Mouse (Mus musculus): ENCODE results near the gene Dlg2. TPM values are rescaled to one million over a fixed set of nuclear protein-coding genes. Genes with fewer than 3 reads are reported as not detected.

Dlg2 gene
- total and polyA plus RNA-seq, 3 experiments = 0.49 to 0.68 TPM; not detected in 1

- no peaks in the 10 kb centered on the region for H3K4me1 ChIP-seq (ENCODE audit: insufficient read depth, low read depth, low read length)
- no peaks in the 10 kb centered on the region for H3K9me3 ChIP-seq (replicated peaks)
- ATAC-seq (ENCODE audit: extremely low read depth, insufficient number of reproducible peaks, low FRiP score, poor library complexity, severe bottlenecking) = no peak
- no peak overlapping the region for H3K4me3 ChIP-seq (ENCODE audit: low read depth, low read length)
- TF ChIP-seq GATA1 (IDR thresholded peaks at IDR 0.05; ENCODE audit: borderline replicate concordance, low read length) (no peak), POLR2AphosphoS5 (IDR thresholded peaks at IDR 0.05; ENCODE audit: insufficient replicate concordance, low read depth, low read length) (no peak), GATA2 (IDR thresholded peaks at IDR 0.05; ENCODE audit: borderline replicate concordance, low read depth, low read length) (no peak)
- no peaks in the 10 kb centered on the region for H3K27me3 ChIP-seq (ENCODE audit: insufficient read depth, low read length)
- H3K36me3 ChIP-seq (replicated peaks) = no peaks in the 10 kb centered on the region
- DNase-seq (ENCODE audit: low spot score) = no peak
Measured at GRCm38 (mm10) chr7:91383873-91384272, 907.4 kb downstream of the Dlg2 start.

- no peaks in the 10 kb centered on the region for H3K27me3 ChIP-seq (ENCODE audit: insufficient read depth, low read length)
- ATAC-seq (ENCODE audit: extremely low read depth, insufficient number of reproducible peaks, low FRiP score, poor library complexity, severe bottlenecking) = no peak
- H3K36me3 ChIP-seq (replicated peaks) = no peaks in the 10 kb centered on the region
- H3K4me1 ChIP-seq (ENCODE audit: insufficient read depth, low read depth, low read length) = no peaks in the 10 kb centered on the region
- TF ChIP-seq CTCF (IDR thresholded peaks at IDR 0.05; ENCODE audit: low read depth, low read length) = no peak
- TF ChIP-seq GATA1 (IDR thresholded peaks at IDR 0.05; ENCODE audit: borderline replicate concordance, low read length) = no peak
- TF ChIP-seq GATA2 (IDR thresholded peaks at IDR 0.05; ENCODE audit: borderline replicate concordance, low read depth, low read length) = no peak
- no peak for TF ChIP-seq POLR2AphosphoS5 (IDR thresholded peaks at IDR 0.05; ENCODE audit: insufficient replicate concordance, low read depth, low read length)
- no peak for DNase-seq (ENCODE audit: low spot score)
- no peaks in the 10 kb centered on the region for H3K9me3 ChIP-seq (replicated peaks)
- no peak overlapping the region for H3K4me3 ChIP-seq (ENCODE audit: low read depth, low read length)
Measured at GRCm38 (mm10) chr7:91389272-91389671, 912.8 kb downstream of the Dlg2 start.

- ATAC-seq (ENCODE audit: extremely low read depth, insufficient number of reproducible peaks, low FRiP score, poor library complexity, severe bottlenecking) = no peak
- Histone ChIP-seq H3K4me3 (ENCODE audit: low read depth, low read length) (no peak overlapping the region), H3K4me1 (ENCODE audit: insufficient read depth, low read depth, low read length) (no peaks in the 10 kb centered on the region), H3K9me3 (replicated peaks) (no peaks in the 10 kb centered on the region), H3K36me3 (replicated peaks) (no peaks in the 10 kb centered on the region), H3K27me3 (ENCODE audit: insufficient read depth, low read length) (no peaks in the 10 kb centered on the region)
- no peak for DNase-seq (ENCODE audit: low spot score)
- no peak for TF ChIP-seq POLR2AphosphoS5 (IDR thresholded peaks at IDR 0.05; ENCODE audit: insufficient replicate concordance, low read depth, low read length)
- no peak for TF ChIP-seq CTCF (IDR thresholded peaks at IDR 0.05; ENCODE audit: low read depth, low read length)
- TF ChIP-seq GATA1 (IDR thresholded peaks at IDR 0.05; ENCODE audit: borderline replicate concordance, low read length) = no peak
Measured at GRCm38 (mm10) chr7:91397827-91398226, 921.4 kb downstream of the Dlg2 start.

GRCm38 (mm10) chr7:91412109-91412508 is 935.6 kb downstream of the Dlg2 start:
- Histone ChIP-seq H3K4me1 (ENCODE audit: insufficient read depth, low read depth, low read length) (no peaks in the 10 kb centered on the region), H3K9me3 (replicated peaks) (no peaks in the 10 kb centered on the region), H3K36me3 (replicated peaks) (no peaks in the 10 kb centered on the region), H3K4me3 (ENCODE audit: low read depth, low read length) (no peak overlapping the region), H3K27me3 (ENCODE audit: insufficient read depth, low read length) (no peaks in the 10 kb centered on the region)
- ATAC-seq (ENCODE audit: extremely low read depth, insufficient number of reproducible peaks, low FRiP score, poor library complexity, severe bottlenecking) = no peak
- DNase-seq (ENCODE audit: low spot score) = no peak
- TF ChIP-seq CTCF (IDR thresholded peaks at IDR 0.05; ENCODE audit: low read depth, low read length) = no peak
- no peak for TF ChIP-seq GATA2 (IDR thresholded peaks at IDR 0.05; ENCODE audit: borderline replicate concordance, low read depth, low read length)
- TF ChIP-seq TAL1 (conservative IDR thresholded peaks at IDR 0.05; ENCODE audit: low read depth, low read length) = no peak
- TF ChIP-seq POLR2AphosphoS5 (IDR thresholded peaks at IDR 0.05; ENCODE audit: insufficient replicate concordance, low read depth, low read length) = no peak
- no peak for TF ChIP-seq GATA1 (IDR thresholded peaks at IDR 0.05; ENCODE audit: borderline replicate concordance, low read length)

GRCm38 (mm10) chr7:91414150-91414549 is 937.7 kb downstream of the Dlg2 start:
- Histone ChIP-seq H3K4me3 (ENCODE audit: low read depth, low read length) (no peak overlapping the region), H3K4me1 (ENCODE audit: insufficient read depth, low read depth, low read length) (no peaks in the 10 kb centered on the region), H3K9me3 (replicated peaks) (no peaks in the 10 kb centered on the region), H3K36me3 (replicated peaks) (no peaks in the 10 kb centered on the region), H3K27me3 (ENCODE audit: insufficient read depth, low read length) (no peaks in the 10 kb centered on the region)
- ATAC-seq (ENCODE audit: extremely low read depth, insufficient number of reproducible peaks, low FRiP score, poor library complexity, severe bottlenecking) (no peak), DNase-seq (ENCODE audit: low spot score) (no peak)
- TF ChIP-seq POLR2AphosphoS5 (IDR thresholded peaks at IDR 0.05; ENCODE audit: insufficient replicate concordance, low read depth, low read length) = no peak
- TF ChIP-seq GATA1 (IDR thresholded peaks at IDR 0.05; ENCODE audit: borderline replicate concordance, low read length) = no peak
- no peak for TF ChIP-seq CTCF (IDR thresholded peaks at IDR 0.05; ENCODE audit: low read depth, low read length)
- no peak for TF ChIP-seq GATA2 (IDR thresholded peaks at IDR 0.05; ENCODE audit: borderline replicate concordance, low read depth, low read length)
- no peak for TF ChIP-seq TAL1 (conservative IDR thresholded peaks at IDR 0.05; ENCODE audit: low read depth, low read length)

GRCm38 (mm10) chr7:91414749-91415148 is 938.3 kb downstream of the Dlg2 start:
- H3K9me3 ChIP-seq (replicated peaks) = no peaks in the 10 kb centered on the region
- H3K4me1 ChIP-seq (ENCODE audit: insufficient read depth, low read depth, low read length) = no peaks in the 10 kb centered on the region
- no peak for ATAC-seq (ENCODE audit: extremely low read depth, insufficient number of reproducible peaks, low FRiP score, poor library complexity, severe bottlenecking)
- TF ChIP-seq POLR2AphosphoS5 (IDR thresholded peaks at IDR 0.05; ENCODE audit: insufficient replicate concordance, low read depth, low read length) = no peak
- TF ChIP-seq CTCF (IDR thresholded peaks at IDR 0.05; ENCODE audit: low read depth, low read length) = no peak
- no peak for TF ChIP-seq TAL1 (conservative IDR thresholded peaks at IDR 0.05; ENCODE audit: low read depth, low read length)
- TF ChIP-seq GATA1 (IDR thresholded peaks at IDR 0.05; ENCODE audit: borderline replicate concordance, low read length) = no peak
- TF ChIP-seq GATA2 (IDR thresholded peaks at IDR 0.05; ENCODE audit: borderline replicate concordance, low read depth, low read length) = no peak
- no peaks in the 10 kb centered on the region for H3K27me3 ChIP-seq (ENCODE audit: insufficient read depth, low read length)
- no peak overlapping the region for H3K4me3 ChIP-seq (ENCODE audit: low read depth, low read length)
- H3K36me3 ChIP-seq (replicated peaks) = no peaks in the 10 kb centered on the region
- DNase-seq (ENCODE audit: low spot score) = no peak

GRCm38 (mm10) chr7:91420215-91420614 is 943.7 kb downstream of the Dlg2 start:
- ATAC-seq (ENCODE audit: extremely low read depth, insufficient number of reproducible peaks, low FRiP score, poor library complexity, severe bottlenecking) = no peak
- no peak for DNase-seq (ENCODE audit: low spot score)
- Histone ChIP-seq H3K36me3 (replicated peaks) (no peaks in the 10 kb centered on the region), H3K9me3 (replicated peaks) (no peaks in the 10 kb centered on the region), H3K4me3 (ENCODE audit: low read depth, low read length) (no peak overlapping the region), H3K27me3 (ENCODE audit: insufficient read depth, low read length) (no peaks in the 10 kb centered on the region; the same call in 1 of the 2 replicates), H3K4me1 (ENCODE audit: insufficient read depth, low read depth, low read length) (no peaks in the 10 kb centered on the region)
- TF ChIP-seq GATA2 (IDR thresholded peaks at IDR 0.05; ENCODE audit: borderline replicate concordance, low read depth, low read length) = no peak
- TF ChIP-seq GATA1 (IDR thresholded peaks at IDR 0.05; ENCODE audit: borderline replicate concordance, low read length) = no peak
- no peak for TF ChIP-seq CTCF (IDR thresholded peaks at IDR 0.05; ENCODE audit: low read depth, low read length)
- no peak for TF ChIP-seq POLR2AphosphoS5 (IDR thresholded peaks at IDR 0.05; ENCODE audit: insufficient replicate concordance, low read depth, low read length)
- no peak for TF ChIP-seq TAL1 (conservative IDR thresholded peaks at IDR 0.05; ENCODE audit: low read depth, low read length)

All from G1E (cell line).